Mouse (Mus musculus): Measurements from ENCODE around the gene Scp2. TPM values are rescaled to one million over a fixed set of nuclear protein-coding genes. Genes with fewer than 3 reads are reported as not detected.
"Not testable (repeated sequence)": the region's sequence is repeated elsewhere in the genome, so short reads cannot be mapped to it uniquely, and the experiment has no call there.

The Scp2 gene
- polyA plus RNA-seq, 1 experiment from 2014 or later: 363 TPM

GRCm38 (mm10) chr4:108163291-108163690 is 18.5 kb upstream of the Scp2 start:
- WGBS: 87% methylated on average over 3 of the region's 3 CpGs
- no peak for DNase-seq (ENCODE audit: low spot score)

DNA sequence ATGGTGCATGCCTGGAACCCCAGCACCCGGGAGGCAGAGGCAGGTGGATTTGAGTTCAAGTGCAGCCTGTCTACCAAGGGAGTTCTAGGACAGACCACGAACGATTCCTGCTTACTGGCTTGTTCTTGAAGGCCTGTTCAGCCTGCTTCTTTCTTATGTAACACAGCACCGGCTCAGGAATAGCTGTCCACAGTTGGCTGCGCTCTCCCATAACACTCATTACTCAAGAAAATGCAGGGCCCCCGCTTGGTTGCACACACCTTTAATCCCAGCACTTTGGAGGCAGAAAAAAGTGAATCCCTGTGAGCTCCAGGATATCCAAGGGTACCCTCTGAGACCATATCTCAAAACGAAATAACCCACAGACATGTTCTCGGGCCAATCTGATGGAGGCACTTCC is 17.1 kb upstream of the Scp2 start:
- H3K9ac ChIP-seq (ENCODE audit: low read depth, low read length): no peak overlapping the region

More at GRCm38 (mm10) chr4:108163291-108163690, 18.5 kb upstream of the Scp2 start:
- no peaks in the 10 kb centered on the region for H3K9me3 ChIP-seq (replicated peaks; ENCODE audit: low read length)
- no peak overlapping the region for H3K9ac ChIP-seq (ENCODE audit: low read depth, low read length)
- H3K36me3 ChIP-seq (ENCODE audit: insufficient read depth, low read length): no peaks in the 10 kb centered on the region
- no peak overlapping the region for H3K4me3 ChIP-seq (replicated peaks; ENCODE audit: low read depth, low read length)
- H3K4me2 ChIP-seq (ENCODE audit: low read length): no peak overlapping the region
- H3K4me1 ChIP-seq (replicated peaks; ENCODE audit: insufficient read depth, low read length): 0 out of 2 replicates have a peak, but pooled peaks cover 6% of the 10 kb centered on the region
- ATAC-seq (replicated peaks; ENCODE audit: low FRiP score, low read depth): no peak
- H3K27ac ChIP-seq: no peak overlapping the region
- H3K27me3 ChIP-seq (ENCODE audit: insufficient read depth, low read length): no peaks in the 10 kb centered on the region
- TF ChIP-seq CTCF (IDR thresholded peaks at IDR 0.05; ENCODE audit: low read depth): no peak

DNA sequence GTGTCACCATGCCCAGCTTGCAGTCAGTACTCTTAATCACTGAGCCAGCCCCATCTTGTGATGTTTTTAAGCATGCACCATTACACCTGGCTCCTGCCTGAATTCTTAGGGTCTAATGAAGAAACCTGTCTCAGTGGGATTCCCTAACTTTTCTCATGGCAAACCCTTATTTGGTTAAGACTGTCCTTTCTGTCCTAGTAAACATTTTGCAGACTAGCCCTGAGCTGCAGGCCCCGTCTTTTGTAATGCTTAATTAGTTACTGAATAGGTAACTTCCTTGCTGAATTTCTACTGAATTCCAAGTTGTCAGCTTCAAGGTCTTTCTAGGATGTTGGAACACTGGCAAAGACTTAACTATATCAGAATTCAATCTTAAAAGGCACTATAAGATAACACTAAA is 10.3 kb upstream of the Scp2 start:
- H3K4me1 ChIP-seq (replicated peaks; ENCODE audit: insufficient read depth, low read length); H3K9me3 ChIP-seq (replicated peaks; ENCODE audit: low read length); ATAC-seq (replicated peaks; ENCODE audit: low FRiP score, low read depth); H3K36me3 ChIP-seq (ENCODE audit: insufficient read depth, low read length); H3K27ac ChIP-seq; DNase-seq (ENCODE audit: low spot score); H3K4me2 ChIP-seq (ENCODE audit: low read length); H3K9ac ChIP-seq (ENCODE audit: low read depth, low read length); H3K27me3 ChIP-seq (ENCODE audit: insufficient read depth, low read length); H3K4me3 ChIP-seq (replicated peaks; ENCODE audit: low read depth, low read length): not testable (repeated sequence)
- 63% methylated on average over 1 of the region's 1 CpGs for WGBS

More for the DNA sequence above, 17.1 kb upstream of the Scp2 start:
- DNase-seq (ENCODE audit: low spot score) (no peak), ATAC-seq (replicated peaks; ENCODE audit: low FRiP score, low read depth) (no peak)
- Histone ChIP-seq H3K9me3 (replicated peaks; ENCODE audit: low read length) (no peaks in the 10 kb centered on the region), H3K4me1 (replicated peaks; ENCODE audit: insufficient read depth, low read length) (0 out of 2 replicates have a peak, but pooled peaks cover 6% of the 10 kb centered on the region), H3K27ac (no peak overlapping the region), H3K36me3 (ENCODE audit: insufficient read depth, low read length) (no peaks in the 10 kb centered on the region), H3K27me3 (ENCODE audit: insufficient read depth, low read length) (no peaks in the 10 kb centered on the region), H3K4me3 (replicated peaks; ENCODE audit: low read depth, low read length) (no peak overlapping the region), H3K4me2 (ENCODE audit: low read length) (no peak overlapping the region)
- no peak for TF ChIP-seq CTCF (IDR thresholded peaks at IDR 0.05; ENCODE audit: low read depth)
- 95% methylated on average over 8 of the region's 8 CpGs for WGBS

DNA sequence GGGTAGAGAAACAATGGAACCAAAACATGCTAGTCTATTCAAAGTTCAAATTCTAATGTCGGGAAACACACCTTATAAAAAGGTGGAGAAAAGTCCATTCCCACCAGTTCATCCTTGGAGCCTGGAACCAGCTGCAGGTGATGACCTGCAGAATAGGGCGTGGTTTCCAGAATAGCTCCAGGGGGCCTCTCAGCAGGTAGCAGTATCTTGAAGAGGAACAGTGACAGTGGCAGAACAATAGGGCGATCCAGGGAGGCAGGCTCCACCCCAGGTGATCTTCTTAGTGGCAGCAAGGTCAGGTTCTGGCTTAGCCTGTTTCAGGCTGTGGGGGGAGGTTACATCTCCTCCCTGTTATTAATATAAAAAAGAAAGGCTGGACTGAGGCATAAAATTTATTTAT is 756 bp upstream of the Scp2 start:
- H3K9ac ChIP-seq (ENCODE audit: low read depth, low read length); DNase-seq (ENCODE audit: low spot score); H3K36me3 ChIP-seq (ENCODE audit: insufficient read depth, low read length); H3K4me3 ChIP-seq (replicated peaks; ENCODE audit: low read depth, low read length); H3K4me1 ChIP-seq (replicated peaks; ENCODE audit: insufficient read depth, low read length); ATAC-seq (replicated peaks; ENCODE audit: low FRiP score, low read depth); H3K4me2 ChIP-seq (ENCODE audit: low read length); H3K9me3 ChIP-seq (replicated peaks; ENCODE audit: low read length); H3K27me3 ChIP-seq (ENCODE audit: insufficient read depth, low read length): not testable (repeated sequence)
- 55% methylated on average over 3 of the region's 3 CpGs for WGBS
- peak overlapping the region; percentile 47; the same call in 1 of the 2 replicates for H3K27ac ChIP-seq

- no peak for DNase-seq (ENCODE audit: low spot score)
- Histone ChIP-seq H3K27ac (peak overlapping the region; percentile 31; the same call in 1 of the 2 replicates), H3K36me3 (ENCODE audit: insufficient read depth, low read length) (no peaks in the 10 kb centered on the region)
These were observed 1.0 kb downstream of the Scp2 start for GRCm38 (mm10) chr4:108143778-108144177.

DNA sequence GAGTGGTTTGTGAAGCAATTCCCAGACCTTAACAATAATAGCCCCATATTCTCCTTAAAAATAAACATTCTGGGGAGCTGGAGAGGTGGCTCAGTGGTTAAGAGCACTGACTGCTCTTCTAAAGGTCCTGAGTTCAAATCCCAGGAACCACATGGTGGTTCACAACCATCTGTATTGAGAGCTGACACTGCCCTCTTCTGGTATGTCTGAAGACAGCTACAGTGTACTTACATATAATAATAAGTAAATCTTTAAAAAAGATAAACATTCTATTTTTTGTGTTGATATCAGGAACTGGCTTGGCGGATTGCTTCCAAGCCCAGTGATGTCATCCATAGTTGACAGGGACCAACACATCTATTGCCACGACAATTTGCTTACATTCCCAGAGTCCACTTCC is 1.6 kb downstream of the Scp2 start:
- ATAC-seq (replicated peaks; ENCODE audit: low FRiP score, low read depth); H3K36me3 ChIP-seq (ENCODE audit: insufficient read depth, low read length); H3K4me3 ChIP-seq (replicated peaks; ENCODE audit: low read depth, low read length); H3K4me2 ChIP-seq (ENCODE audit: low read length); DNase-seq (ENCODE audit: low spot score); H3K4me1 ChIP-seq (replicated peaks; ENCODE audit: insufficient read depth, low read length); H3K9me3 ChIP-seq (replicated peaks; ENCODE audit: low read length); H3K27me3 ChIP-seq (ENCODE audit: insufficient read depth, low read length); H3K27ac ChIP-seq; H3K9ac ChIP-seq (ENCODE audit: low read depth, low read length): not testable (repeated sequence)
- WGBS: 88% methylated on average over 2 of the region's 2 CpGs
- peak; percentile 44 for TF ChIP-seq CTCF (IDR thresholded peaks at IDR 0.05; ENCODE audit: low read depth)

More at GRCm38 (mm10) chr4:108143778-108144177, 1.0 kb downstream of the Scp2 start:
- Histone ChIP-seq H3K4me3 (replicated peaks; ENCODE audit: low read depth, low read length) (0 out of 2 replicates have a peak overlapping the region, but pooled peaks have one; percentile 11), H3K9ac (ENCODE audit: low read depth, low read length) (no peak overlapping the region), H3K9me3 (replicated peaks; ENCODE audit: low read length) (no peaks in the 10 kb centered on the region), H3K4me1 (replicated peaks; ENCODE audit: insufficient read depth, low read length) (no peaks in the 10 kb centered on the region), H3K27me3 (ENCODE audit: insufficient read depth, low read length) (no peaks in the 10 kb centered on the region), H3K4me2 (ENCODE audit: low read length) (peak overlapping the region; percentile 36; the same call in 1 of the 2 replicates)
- no peak for ATAC-seq (replicated peaks; ENCODE audit: low FRiP score, low read depth)
- no peak for TF ChIP-seq CTCF (IDR thresholded peaks at IDR 0.05; ENCODE audit: low read depth)

- 83% methylated on average over 5 of the region's 5 CpGs for WGBS
These were observed 7.9 kb downstream of the Scp2 start for GRCm38 (mm10) chr4:108136938-108137337.

More at GRCm38 (mm10) chr4:108136938-108137337, 7.9 kb downstream of the Scp2 start:
- Histone ChIP-seq H3K4me2 (ENCODE audit: low read length) (no peak overlapping the region), H3K9ac (ENCODE audit: low read depth, low read length) (no peak overlapping the region), H3K36me3 (ENCODE audit: insufficient read depth, low read length) (no peaks in the 10 kb centered on the region), H3K27me3 (ENCODE audit: insufficient read depth, low read length) (no peaks in the 10 kb centered on the region), H3K9me3 (replicated peaks; ENCODE audit: low read length) (no peaks in the 10 kb centered on the region), H3K4me3 (replicated peaks; ENCODE audit: low read depth, low read length) (no peak overlapping the region), H3K4me1 (replicated peaks; ENCODE audit: insufficient read depth, low read length) (no peaks in the 10 kb centered on the region), H3K27ac (no peak overlapping the region)
- ATAC-seq (replicated peaks; ENCODE audit: low FRiP score, low read depth) (no peak), DNase-seq (ENCODE audit: low spot score) (no peak)
- no peak for TF ChIP-seq CTCF (IDR thresholded peaks at IDR 0.05; ENCODE audit: low read depth)

All from kidney, postnatal 0 days (tissue).